Mouse (Mus musculus) limb, embryonic 11.5 days (tissue): ENCODE measurements around the gene Mrpl16. TPM values are rescaled to one million over a fixed set of nuclear protein-coding genes. Genes with fewer than 3 reads are reported as not detected.

Experiments used
- ATAC-seq: fragments of 200-750 bp; cut with Nextera tagmentation; 2 replicates; pipeline ENCODE4 v1.8.0; 2017; ENCODE audit warnings: low read depth; ENCODE audit not compliant: insufficient number of reproducible peaks, low FRiP score, low TSS enrichment
- DNase-seq: peaks from one replicate; pipeline ENCODE4 v3.0.0-alpha.2; 2015; ENCODE audit warnings: low spot score
- H3K27ac ChIP-seq: fragments of 300-500 bp; sonication (generic); replicated peaks from 2 replicates; pipeline ENCODE4 v1.5.1; 2014; ENCODE audit warnings: low read depth, mild to moderate bottlenecking, low read length
- H3K27me3 ChIP-seq: fragments of 300-500 bp; sonication (generic); 2 replicates; pipeline ENCODE4 v1.6.1; 2014; ENCODE audit warnings: mild to moderate bottlenecking, low read length, mixed read lengths; ENCODE audit not compliant: control insufficient read depth, insufficient read depth
- H3K36me3 ChIP-seq: fragments of 300-500 bp; sonication (generic); 2 replicates; pipeline ENCODE4 v1.6.1; 2014; ENCODE audit warnings: mild to moderate bottlenecking, low read length, moderate library complexity, mixed read lengths; ENCODE audit not compliant: control insufficient read depth, insufficient read depth
- H3K4me1 ChIP-seq: fragments of 300-500 bp; sonication (generic); 2 replicates; pipeline ENCODE4 v1.6.1; 2014; ENCODE audit warnings: low read length, mixed read lengths; ENCODE audit not compliant: control insufficient read depth, insufficient read depth
- H3K4me2 ChIP-seq: fragments of 300-500 bp; sonication (generic); 2 replicates; pipeline ENCODE4 v1.6.1; 2014; ENCODE audit warnings: low read depth, mild to moderate bottlenecking, moderate library complexity; ENCODE audit not compliant: severe bottlenecking
- H3K4me3 ChIP-seq: fragments of 300-500 bp; sonication (generic); 2 replicates; pipeline ENCODE4 v1.5.1; 2014; ENCODE audit warnings: low read depth, low read length
- H3K9ac ChIP-seq: fragments of 300-500 bp; sonication (generic); 2 replicates; pipeline ENCODE4 v1.6.1; 2014; ENCODE audit warnings: mild to moderate bottlenecking, low read length
- H3K9me3 ChIP-seq: fragments of 300-500 bp; sonication (generic); 2 replicates; pipeline ENCODE4 v1.6.1; 2016; ENCODE audit warnings: low read length; ENCODE audit not compliant: control insufficient read depth
- WGBS: fragments of 180-500 bp; shearing (Covaris S2); extraction: QIAGEN DNeasy Blood & Tissue Kit; methylation state at CpG from one replicate; pipeline ENCODE4 v1.1.7; 2014; 5-methylcytosine and 5-hydroxymethylcytosine counted together
- polyA plus RNA-seq: library from polyadenylated mRNA; unstranded; fragments of >200 nt; fragmentation: Nextera tagmentation; extraction: Ambion mirVana; gene quantifications from 2 replicates; pipeline ENCODE4 v1.2.1, GENCODE M21; 2014

Gene Mrpl16
- polyA plus RNA-seq, 1 experiment from 2014 or later, result 54.5 TPM

DNA sequence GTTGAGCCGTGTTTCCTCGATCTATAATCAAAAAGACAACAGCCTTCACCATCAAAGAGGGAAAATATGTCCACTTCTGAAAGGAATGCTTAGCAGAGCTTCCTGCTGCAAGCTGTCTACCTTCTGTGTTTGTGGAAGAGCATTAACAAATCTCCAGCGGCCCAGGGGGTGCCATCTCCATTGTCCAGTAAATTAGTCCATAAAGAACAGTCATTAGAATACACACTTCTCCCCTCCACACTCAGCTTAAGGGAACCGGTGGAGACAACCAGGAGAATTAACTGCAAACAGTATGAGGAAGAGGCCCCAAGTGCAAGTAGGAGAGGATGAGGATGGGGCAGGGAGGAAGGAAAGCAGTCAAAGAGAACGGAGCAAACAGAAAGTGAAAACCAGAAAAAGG is 21.6 kb downstream of the Mrpl16 start:
- Histone ChIP-seq H3K4me2 (no peak overlapping the region), H3K27me3 (no peaks in the 10 kb centered on the region), H3K9ac (no peak overlapping the region), H3K4me1 (no peaks in the 10 kb centered on the region), H3K27ac (no peak overlapping the region), H3K4me3 (no peak overlapping the region), H3K9me3 (no peaks in the 10 kb centered on the region), H3K36me3 (no peaks in the 10 kb centered on the region)
- ATAC-seq (no peak), DNase-seq (no peak)
- 81% methylated on average over 5 of the region's 5 CpGs for WGBS

DNA sequence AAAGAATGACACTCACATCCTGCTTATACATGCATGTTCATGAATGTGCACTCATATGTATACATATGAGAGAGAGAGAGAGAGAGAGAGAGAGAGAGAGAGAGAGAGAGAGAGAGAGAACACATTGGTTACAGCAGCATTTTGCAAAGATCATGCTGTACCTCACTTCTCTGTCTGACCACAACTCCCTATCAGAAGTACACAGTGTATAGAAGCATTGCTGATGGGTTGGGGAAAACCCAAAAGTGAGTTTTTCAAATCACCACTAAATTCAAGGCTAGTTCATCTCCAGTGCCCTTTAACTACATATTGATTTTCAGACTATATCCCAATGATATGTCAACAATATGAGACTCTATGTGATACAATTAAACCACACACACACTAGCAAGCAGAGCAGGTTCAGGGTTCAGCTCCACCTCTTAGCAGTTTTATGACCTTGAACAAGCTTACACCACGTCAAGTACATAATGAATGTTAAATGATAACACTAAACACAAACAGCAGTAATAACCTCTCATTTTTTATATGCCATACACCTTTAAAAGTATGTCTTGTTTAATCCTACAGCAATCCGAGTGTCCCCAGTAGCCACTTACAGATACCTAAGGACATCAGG is 23.7 kb downstream of the Mrpl16 start:
- H3K27ac ChIP-seq, result no peak overlapping the region
- H3K9me3 ChIP-seq, result no peaks in the 10 kb centered on the region
- no peak for DNase-seq
- no peak overlapping the region for H3K9ac ChIP-seq
- no peak overlapping the region for H3K4me3 ChIP-seq
- H3K36me3 ChIP-seq, result no peaks in the 10 kb centered on the region
- H3K4me2 ChIP-seq, result no peak overlapping the region
- ATAC-seq, result no peak
- H3K27me3 ChIP-seq, result no peaks in the 10 kb centered on the region
- no peaks in the 10 kb centered on the region for H3K4me1 ChIP-seq
- WGBS, result 69% methylated on average over 2 of the region's 2 CpGs

GRCm38 (mm10) chr19:11794447-11794846 is 24.3 kb downstream of the Mrpl16 start:
- WGBS, result 91% methylated on average over 6 of the region's 6 CpGs
- Histone ChIP-seq H3K4me2 (no peak overlapping the region), H3K27ac (no peak overlapping the region), H3K4me1 (no peaks in the 10 kb centered on the region), H3K9ac (no peak overlapping the region), H3K36me3 (no peaks in the 10 kb centered on the region), H3K4me3 (no peak overlapping the region), H3K27me3 (no peaks in the 10 kb centered on the region), H3K9me3 (no peaks in the 10 kb centered on the region)
- ATAC-seq (no peak), DNase-seq (no peak)

DNA sequence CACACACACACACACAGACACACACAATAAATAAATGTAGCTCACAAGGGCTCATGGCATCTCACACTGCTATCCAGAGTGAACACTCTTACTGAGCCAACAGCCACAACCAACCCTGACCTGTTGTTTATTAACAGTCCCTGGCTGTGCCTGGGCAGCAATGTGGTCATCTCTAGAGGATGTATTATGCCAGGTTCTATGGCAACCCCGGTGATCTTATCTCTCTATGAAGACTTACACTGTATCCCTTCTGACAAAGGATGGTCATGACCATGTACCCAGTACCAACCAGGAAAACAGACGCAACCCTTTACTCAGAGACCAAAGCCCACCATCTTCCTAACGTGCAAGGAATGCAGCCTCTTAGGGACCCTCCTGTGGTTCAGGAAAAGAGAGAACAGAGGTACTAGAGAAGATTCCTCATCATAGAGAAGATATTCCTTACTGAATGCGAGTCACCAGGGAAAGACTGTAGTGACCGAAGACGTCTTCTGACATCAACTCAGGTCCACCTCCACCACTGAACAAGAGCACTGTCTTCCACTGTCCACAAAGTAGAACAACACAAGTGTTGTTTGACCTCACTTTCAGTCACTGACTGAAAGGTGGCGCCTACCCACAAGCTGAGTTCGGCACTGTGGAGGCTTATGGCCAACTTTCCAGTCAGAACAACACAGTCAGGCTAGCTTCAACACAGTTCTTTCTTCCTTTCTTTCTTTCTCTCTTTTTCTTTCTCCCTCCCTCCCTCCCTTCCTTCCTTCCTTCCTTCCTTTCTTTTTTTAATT is 30.5 kb downstream of the Mrpl16 start:
- DNase-seq (no peak), ATAC-seq (no peak)
- Histone ChIP-seq H3K4me2 (no peak overlapping the region), H3K27me3 (no peaks in the 10 kb centered on the region), H3K9ac (no peak overlapping the region), H3K4me3 (no peak overlapping the region), H3K9me3 (no peaks in the 10 kb centered on the region), H3K4me1 (no peaks in the 10 kb centered on the region), H3K27ac (no peak overlapping the region), H3K36me3 (no peaks in the 10 kb centered on the region)
- WGBS, result 86% methylated on average over 8 of the region's 8 CpGs

DNA sequence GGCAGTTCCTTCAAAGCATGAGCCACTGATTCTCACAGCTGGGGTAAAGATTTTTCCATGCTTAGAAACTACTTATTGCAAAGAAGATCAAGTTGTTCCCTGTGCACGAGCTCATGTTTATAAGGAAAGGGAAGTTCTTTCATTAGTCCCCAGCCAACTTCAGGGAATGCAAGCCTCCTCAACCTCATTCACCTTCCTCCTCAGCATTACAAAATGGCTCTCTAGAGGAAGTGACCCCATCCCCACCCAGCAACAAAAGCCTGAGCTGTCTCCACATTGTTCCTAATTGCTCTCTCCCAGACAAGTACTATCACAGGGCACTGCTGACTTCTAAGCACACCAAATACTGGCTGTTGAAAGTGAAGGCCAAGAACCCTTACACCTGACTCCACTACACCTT is 34.2 kb downstream of the Mrpl16 start:
- H3K9ac ChIP-seq, result no peak overlapping the region
- WGBS, result 79% methylated on average over 1 of the region's 1 CpGs
- no peaks in the 10 kb centered on the region for H3K9me3 ChIP-seq
- no peak for DNase-seq
- no peaks in the 10 kb centered on the region for H3K27me3 ChIP-seq
- no peak overlapping the region for H3K4me3 ChIP-seq
- no peak overlapping the region for H3K27ac ChIP-seq
- no peak for ATAC-seq
- H3K4me2 ChIP-seq, result no peak overlapping the region
- H3K4me1 ChIP-seq, result no peaks in the 10 kb centered on the region
- no peaks in the 10 kb centered on the region for H3K36me3 ChIP-seq

- Histone ChIP-seq H3K27ac (no peak overlapping the region), H3K36me3 (no peaks in the 10 kb centered on the region), H3K27me3 (no peaks in the 10 kb centered on the region), H3K9me3 (no peaks in the 10 kb centered on the region), H3K4me3 (no peak overlapping the region), H3K4me1 (no peaks in the 10 kb centered on the region), H3K9ac (no peak overlapping the region), H3K4me2 (no peak overlapping the region)
- DNase-seq, result no peak
- 68% methylated on average over 2 of the region's 2 CpGs for WGBS
- no peak for ATAC-seq
These were observed 37.1 kb downstream of the Mrpl16 start for GRCm38 (mm10) chr19:11807251-11807650.

GRCm38 (mm10) chr19:11807822-11808221 is 37.6 kb downstream of the Mrpl16 start:
- DNase-seq (no peak), ATAC-seq (no peak)
- Histone ChIP-seq H3K9me3 (no peaks in the 10 kb centered on the region), H3K9ac (no peak overlapping the region), H3K4me3 (no peak overlapping the region), H3K27me3 (no peaks in the 10 kb centered on the region), H3K4me1 (no peaks in the 10 kb centered on the region), H3K27ac (no peak overlapping the region), H3K4me2 (no peak overlapping the region), H3K36me3 (no peaks in the 10 kb centered on the region)
- 74% methylated on average over 6 of the region's 6 CpGs for WGBS

DNA sequence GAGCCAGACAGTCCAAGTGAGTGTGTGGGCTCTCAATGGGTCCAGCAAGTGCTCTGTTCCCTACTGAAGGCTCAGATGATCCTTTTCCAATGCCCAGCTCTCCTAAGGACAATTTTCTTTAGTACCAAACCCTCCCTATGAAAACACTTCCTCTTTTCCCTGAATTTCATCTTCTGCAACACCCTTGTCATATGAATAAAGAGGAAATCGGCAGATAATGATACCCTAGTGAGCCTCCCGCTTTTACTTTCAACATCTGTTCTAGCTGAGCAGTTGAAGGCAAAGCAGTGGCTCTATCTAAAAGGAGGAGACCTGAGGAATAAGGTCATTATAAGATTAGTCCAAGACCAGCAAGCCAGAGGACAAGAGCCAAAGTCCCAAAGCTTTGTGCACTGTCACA is 38.3 kb downstream of the Mrpl16 start:
- no peak overlapping the region for H3K4me3 ChIP-seq
- no peak for ATAC-seq
- H3K27me3 ChIP-seq, result no peaks in the 10 kb centered on the region
- no peak overlapping the region for H3K9ac ChIP-seq
- no peak overlapping the region for H3K27ac ChIP-seq
- H3K4me1 ChIP-seq, result no peaks in the 10 kb centered on the region
- DNase-seq, result no peak
- H3K9me3 ChIP-seq, result no peaks in the 10 kb centered on the region
- H3K4me2 ChIP-seq, result no peak overlapping the region
- 81% methylated on average over 2 of the region's 2 CpGs for WGBS
- H3K36me3 ChIP-seq, result no peaks in the 10 kb centered on the region
